Mouse (Mus musculus): ENCODE data around the gene Slco1a1. TPM values are rescaled to one million over a fixed set of nuclear protein-coding genes. Genes with fewer than 3 reads are reported as not detected.

Slco1a1 gene
- polyA plus RNA-seq (2012) = not detected in 2 replicates

DNA sequence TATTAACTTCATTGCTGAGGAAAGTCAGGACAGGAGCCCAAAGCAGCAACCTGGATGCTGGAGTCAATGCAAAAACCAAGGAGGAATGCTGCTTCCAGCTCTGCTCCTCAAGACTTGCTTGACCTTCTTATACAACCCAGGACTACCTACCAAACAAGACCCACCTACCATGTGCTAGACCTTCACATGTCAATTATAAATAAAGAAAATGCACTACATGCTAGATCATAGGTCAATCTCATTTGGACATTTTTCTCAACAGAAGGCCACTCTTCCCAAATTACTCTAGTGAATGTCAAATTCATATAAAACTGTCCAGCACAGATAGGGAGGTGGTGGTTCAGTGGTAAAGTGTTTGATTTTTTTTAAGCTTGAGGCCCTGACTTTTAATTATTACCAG, at the start of gene Slco1a1:
Gene Slco1a1 (minus strand): TSS at position 101 of the 400 bp plus-strand sequence.

Other genes starting within 250 kb of the Slco1a1 start
- gene Gm5724, start 173.2 kb downstream of the Slco1a1 start, polyA plus RNA-seq (2012) = not detected in 2 replicates
- gene Slco1a4, start 90.8 kb downstream of the Slco1a1 start, polyA plus RNA-seq (2012) = not detected in 2 replicates
- gene Gm6614, start 64.5 kb upstream of the Slco1a1 start, polyA plus RNA-seq (2012) = 0.04 TPM in 1 of 2 replicates, not detected in the other

Data from megakaryocyte-erythroid progenitor cell, adult 5 weeks (primary cell).